Mouse (Mus musculus): Measurements from ENCODE around the gene Lrp1. TPM values are rescaled to one million over a fixed set of nuclear protein-coding genes. Genes with fewer than 3 reads are reported as not detected.
A peak's percentile ranks its signal among the peaks of the same experiment; 100 is the strongest.

Lrp1 gene
- polyA plus RNA-seq, 1 experiment from 2014 or later: 101 TPM

- Histone ChIP-seq H3K27ac (peak overlapping the region; percentile 95), H3K9ac (peak overlapping the region; percentile 97), H3K9me3 (no peaks in the 10 kb centered on the region), H3K4me1 (replicated peaks) (peaks cover 66% of the 10 kb centered on the region), H3K4me2 (peak overlapping the region; percentile 84), H3K27me3 (no peaks in the 10 kb centered on the region), H3K36me3 (0 out of 2 replicates have a peak, but pooled peaks cover 3% of the 10 kb centered on the region), H3K4me3 (peak overlapping the region; percentile 91)
- 23% methylated on average over 8 of the region's 8 CpGs for WGBS
- no peak for ATAC-seq (ENCODE audit: low FRiP score)
Observed at GRCm38 (mm10) chr10:127619119-127619721, 1.7 kb downstream of the Lrp1 start.

DNA sequence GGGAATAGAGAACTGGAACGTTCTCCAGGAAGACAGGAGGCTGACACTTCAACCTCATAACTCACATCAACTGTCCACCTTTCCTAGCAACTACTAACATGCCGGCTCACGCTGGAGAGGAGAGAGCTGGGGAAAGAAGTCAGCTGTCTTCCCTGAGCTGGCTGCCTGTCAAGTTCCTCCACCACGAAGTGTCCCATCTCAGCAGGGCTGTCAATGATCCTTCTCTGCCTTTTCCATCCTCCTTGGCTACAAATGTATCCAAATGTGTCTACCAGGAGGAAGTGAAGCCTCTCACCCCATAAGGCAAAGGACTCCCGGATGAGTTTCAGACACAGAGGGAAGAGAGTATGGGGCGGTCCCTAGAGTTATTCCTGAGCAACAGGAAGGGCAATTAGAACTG lies 2.8 kb downstream of the Lrp1 start:
- Histone ChIP-seq H3K4me3 (peak overlapping the region; percentile 91), H3K27me3 (no peaks in the 10 kb centered on the region), H3K9me3 (no peaks in the 10 kb centered on the region), H3K27ac (0 out of 2 replicates have a peak overlapping the region, but pooled peaks have one; percentile 13), H3K4me2 (peak overlapping the region; percentile 84), H3K4me1 (replicated peaks) (peaks cover 73% of the 10 kb centered on the region), H3K36me3 (peaks cover 8% of the 10 kb centered on the region; the same call in 1 of the 2 replicates), H3K9ac (peak overlapping the region; percentile 59; the same call in 1 of the 2 replicates)
- ATAC-seq (ENCODE audit: low FRiP score): no peak
- 48% methylated on average over 6 of the region's 6 CpGs for WGBS

DNA sequence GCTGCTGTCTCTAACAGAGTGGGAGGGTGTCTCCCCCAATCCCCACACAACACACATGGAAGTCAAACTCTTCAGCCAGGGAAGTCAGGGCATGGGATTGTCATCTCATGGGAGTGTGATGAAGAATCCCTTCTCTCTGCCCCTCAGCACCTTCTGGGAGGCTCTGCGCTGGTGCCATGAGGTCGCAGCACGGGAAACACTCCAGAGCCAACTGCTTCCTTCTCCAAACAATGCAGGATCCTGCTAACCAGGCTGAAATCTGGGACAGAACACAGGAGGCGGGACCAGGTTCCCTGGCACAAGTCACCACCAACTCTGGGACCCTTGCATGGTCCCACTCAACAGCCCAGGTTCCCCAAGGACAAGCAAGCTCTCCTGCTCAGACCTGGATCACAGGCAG lies 3.7 kb downstream of the Lrp1 start:
- Histone ChIP-seq H3K4me3 (peak overlapping the region; percentile 11; the same call in 1 of the 2 replicates), H3K27me3 (no peaks in the 10 kb centered on the region), H3K9me3 (no peaks in the 10 kb centered on the region), H3K4me1 (replicated peaks) (peaks cover 73% of the 10 kb centered on the region), H3K9ac (peak overlapping the region; percentile 59), H3K36me3 (peaks cover 17% of the 10 kb centered on the region), H3K4me2 (peak overlapping the region; percentile 84), H3K27ac (no peak overlapping the region)
- ATAC-seq (ENCODE audit: low FRiP score): no peak
- 59% methylated on average over 4 of the region's 4 CpGs for WGBS

GRCm38 (mm10) chr10:127616261-127616679 lies 4.7 kb downstream of the Lrp1 start:
- WGBS: 39% methylated on average over 7 of the region's 7 CpGs
- H3K4me2 ChIP-seq: 0 out of 2 replicates have a peak overlapping the region, but pooled peaks have one; percentile 84

DNA sequence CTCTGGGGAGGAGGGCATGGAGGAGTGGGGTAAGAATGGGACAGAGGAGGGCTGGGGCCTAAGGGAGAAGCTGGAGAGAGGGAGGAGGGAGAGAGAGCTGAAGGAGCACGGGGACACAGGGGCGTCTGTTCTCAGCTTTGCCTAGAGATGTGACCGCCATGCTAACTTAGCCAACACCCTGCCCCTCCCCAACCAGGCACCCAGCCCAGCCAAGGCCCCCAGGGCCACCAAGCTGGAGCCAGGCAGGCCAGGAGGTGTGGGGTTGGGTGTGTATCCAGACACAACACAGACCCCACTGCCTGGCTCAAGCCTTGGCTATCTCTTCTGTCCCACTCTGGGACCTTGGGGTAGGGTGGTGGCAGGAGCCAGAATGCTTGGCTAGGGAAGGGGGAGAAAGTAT lies 5.4 kb downstream of the Lrp1 start:
- 41% methylated on average over 3 of the region's 3 CpGs for WGBS
- Histone ChIP-seq H3K4me2 (peak overlapping the region; percentile 84; the same call in 1 of the 2 replicates), H3K27ac (peak overlapping the region; percentile 49; the same call in 1 of the 2 replicates), H3K4me3 (no peak overlapping the region), H3K36me3 (peaks cover 32% of the 10 kb centered on the region), H3K9me3 (no peaks in the 10 kb centered on the region), H3K4me1 (replicated peaks) (peaks cover 65% of the 10 kb centered on the region), H3K27me3 (no peaks in the 10 kb centered on the region), H3K9ac (0 out of 2 replicates have a peak overlapping the region, but pooled peaks have one; percentile 19)
- ATAC-seq (ENCODE audit: low FRiP score): no peak

More at GRCm38 (mm10) chr10:127616261-127616679, 4.7 kb downstream of the Lrp1 start:
- peaks cover 65% of the 10 kb centered on the region for H3K4me1 ChIP-seq (replicated peaks)
- H3K4me3 ChIP-seq: no peak overlapping the region
- H3K27ac ChIP-seq: no peak overlapping the region
- peak overlapping the region; percentile 59 for H3K9ac ChIP-seq
- no peak for ATAC-seq (ENCODE audit: low FRiP score)
- H3K9me3 ChIP-seq: no peaks in the 10 kb centered on the region
- H3K36me3 ChIP-seq: peaks cover 27% of the 10 kb centered on the region
- H3K27me3 ChIP-seq: no peaks in the 10 kb centered on the region

GRCm38 (mm10) chr10:127615034-127615374 lies 5.9 kb downstream of the Lrp1 start:
- no peaks in the 10 kb centered on the region for H3K27me3 ChIP-seq
- H3K4me3 ChIP-seq: no peak overlapping the region
- 23% methylated on average over 2 of the region's 2 CpGs for WGBS
- H3K27ac ChIP-seq: peak overlapping the region; percentile 49
- H3K36me3 ChIP-seq: peaks cover 38% of the 10 kb centered on the region
- peak overlapping the region; percentile 9; the same call in 1 of the 2 replicates for H3K4me2 ChIP-seq
- peaks cover 65% of the 10 kb centered on the region for H3K4me1 ChIP-seq (replicated peaks)
- ATAC-seq (ENCODE audit: low FRiP score): no peak
- H3K9me3 ChIP-seq: no peaks in the 10 kb centered on the region
- H3K9ac ChIP-seq: 0 out of 2 replicates have a peak overlapping the region, but pooled peaks have one; percentile 36

DNA sequence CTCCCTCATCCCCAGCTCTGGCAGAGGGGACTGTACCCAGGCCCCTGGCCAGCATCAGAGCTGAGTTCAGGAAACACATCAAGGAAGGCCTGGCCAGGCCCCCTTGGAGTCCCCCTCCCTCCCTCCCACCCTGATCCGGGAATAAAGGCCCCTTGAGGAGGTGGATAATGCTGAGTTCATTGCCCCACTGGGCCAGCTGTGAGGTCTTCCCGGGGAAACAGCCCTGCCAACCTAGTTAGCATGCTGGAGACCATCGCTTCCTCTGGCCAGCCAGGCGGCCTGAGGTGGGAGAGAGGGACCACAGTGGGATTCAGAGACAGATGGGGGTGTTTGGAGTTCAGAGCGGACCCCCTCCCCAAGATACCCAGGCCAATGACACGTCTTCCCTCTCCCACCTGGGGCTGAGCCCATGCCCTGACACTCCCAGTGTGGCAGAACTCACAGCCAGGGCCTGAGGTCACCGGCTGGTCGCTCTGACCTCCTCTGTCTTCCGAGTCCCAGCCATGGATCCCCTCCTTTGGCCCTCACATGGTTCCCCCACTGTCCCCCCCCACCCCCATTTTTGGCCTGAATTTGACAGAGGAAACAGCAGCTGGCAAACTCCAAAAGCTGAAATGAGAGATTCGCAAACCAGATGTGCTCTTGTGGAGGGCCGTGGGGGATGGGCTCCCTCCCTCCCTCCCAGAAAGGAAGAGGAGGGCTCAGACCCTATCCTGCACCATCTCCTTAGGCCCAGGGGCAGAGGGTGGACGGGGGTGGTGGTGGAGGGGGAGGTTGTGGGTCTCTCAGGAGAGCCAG lies 6.5 kb downstream of the Lrp1 start:
- 24% methylated on average over 12 of the region's 12 CpGs for WGBS
- ATAC-seq (ENCODE audit: low FRiP score): peak; percentile 38; the same call in 1 of the 2 replicates
- Histone ChIP-seq H3K9me3 (no peaks in the 10 kb centered on the region), H3K27me3 (no peaks in the 10 kb centered on the region), H3K9ac (peak overlapping the region; percentile 36; the same call in 1 of the 2 replicates), H3K4me2 (peak overlapping the region; percentile 9; the same call in 1 of the 2 replicates), H3K4me1 (replicated peaks) (peaks cover 60% of the 10 kb centered on the region), H3K27ac (peak overlapping the region; percentile 49), H3K36me3 (peaks cover 44% of the 10 kb centered on the region), H3K4me3 (no peak overlapping the region)

DNA sequence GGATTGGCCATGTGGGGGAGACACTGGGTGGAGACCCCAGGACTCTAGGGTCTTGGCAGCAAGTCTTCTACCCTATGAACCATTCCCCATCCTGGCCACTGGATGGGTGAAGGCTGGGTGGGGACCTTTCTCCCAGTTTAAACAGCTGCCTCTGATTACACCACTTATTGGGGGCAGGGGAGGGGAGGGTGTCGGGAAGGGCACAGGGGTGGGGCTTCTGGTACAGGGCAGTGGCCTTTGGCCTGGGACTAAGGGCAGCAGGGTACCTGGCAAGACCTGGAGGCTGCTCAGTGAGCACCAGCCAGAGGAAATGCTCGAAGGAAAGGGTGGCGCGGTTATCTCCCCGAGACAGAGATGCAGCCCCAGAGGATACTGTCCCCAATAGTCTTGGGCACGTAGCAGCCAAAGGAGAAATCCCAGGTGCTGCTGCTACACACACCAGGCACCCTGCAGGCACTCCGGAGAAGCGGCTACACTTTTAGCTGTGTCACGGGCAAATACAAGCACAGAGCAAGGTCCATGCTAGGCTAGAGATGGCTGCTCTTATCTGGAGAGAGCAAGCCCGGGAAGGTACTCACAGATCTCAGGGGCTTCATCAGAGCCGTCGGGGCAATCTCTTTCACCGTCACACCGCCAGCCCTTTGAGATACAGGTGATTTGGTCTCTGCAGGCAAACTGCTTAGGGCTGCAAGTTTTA lies 8.7 kb downstream of the Lrp1 start:
- H3K9me3 ChIP-seq: no peaks in the 10 kb centered on the region
- H3K4me3 ChIP-seq: no peak overlapping the region
- H3K9ac ChIP-seq: no peak overlapping the region
- no peak overlapping the region for H3K4me2 ChIP-seq
- no peak for ATAC-seq (ENCODE audit: low FRiP score)
- no peak overlapping the region for H3K27ac ChIP-seq
- 89% methylated on average over 14 of the region's 14 CpGs for WGBS
- H3K36me3 ChIP-seq: peaks cover 63% of the 10 kb centered on the region
- H3K27me3 ChIP-seq: no peaks in the 10 kb centered on the region
- peaks cover 43% of the 10 kb centered on the region for H3K4me1 ChIP-seq (replicated peaks)

- Histone ChIP-seq H3K4me2 (no peak overlapping the region), H3K9me3 (no peaks in the 10 kb centered on the region), H3K4me3 (no peak overlapping the region), H3K4me1 (replicated peaks) (peaks cover 22% of the 10 kb centered on the region), H3K27ac (no peak overlapping the region), H3K36me3 (peaks cover 85% of the 10 kb centered on the region), H3K27me3 (no peaks in the 10 kb centered on the region), H3K9ac (no peak overlapping the region)
- no peak for ATAC-seq (ENCODE audit: low FRiP score)
- WGBS: 91% methylated on average over 9 of the region's 9 CpGs
Observed at GRCm38 (mm10) chr10:127610066-127610415, 10.9 kb downstream of the Lrp1 start.

GRCm38 (mm10) chr10:127609415-127610065 lies 11.4 kb downstream of the Lrp1 start:
- H3K36me3 ChIP-seq: peaks cover 90% of the 10 kb centered on the region
- WGBS: 78% methylated on average over 9 of the region's 9 CpGs
- H3K4me2 ChIP-seq: no peak overlapping the region
- no peak overlapping the region for H3K9ac ChIP-seq
- no peaks in the 10 kb centered on the region for H3K27me3 ChIP-seq
- H3K4me1 ChIP-seq (replicated peaks): peaks cover 17% of the 10 kb centered on the region
- ATAC-seq (ENCODE audit: low FRiP score): no peak
- no peak overlapping the region for H3K27ac ChIP-seq
- no peak overlapping the region for H3K4me3 ChIP-seq
- no peaks in the 10 kb centered on the region for H3K9me3 ChIP-seq

GRCm38 (mm10) chr10:127607059-127607458 lies 13.9 kb downstream of the Lrp1 start:
- no peak overlapping the region for H3K4me3 ChIP-seq
- H3K4me1 ChIP-seq (replicated peaks): peaks cover 6% of the 10 kb centered on the region; the same call in 1 of the 2 replicates
- peaks cover 97% of the 10 kb centered on the region for H3K36me3 ChIP-seq
- no peak overlapping the region for H3K27ac ChIP-seq
- WGBS: 91% methylated on average over 7 of the region's 7 CpGs
- H3K9me3 ChIP-seq: no peaks in the 10 kb centered on the region
- ATAC-seq (ENCODE audit: low FRiP score): no peak
- no peaks in the 10 kb centered on the region for H3K27me3 ChIP-seq
- no peak overlapping the region for H3K9ac ChIP-seq
- no peak overlapping the region for H3K4me2 ChIP-seq
